Mouse (Mus musculus): ENCODE data around the gene Sys1.

The Sys1 gene

GRCm38 (mm10) chr2:164435216-164436090 is 21.3 kb upstream of the Sys1 start:
- no peak for DNase-seq (ENCODE audit: low spot score)

GRCm38 (mm10) chr2:164436215-164436913 is 20.4 kb upstream of the Sys1 start:
- no peak for DNase-seq (ENCODE audit: low spot score)

- no peak for DNase-seq (ENCODE audit: low spot score)
Observed at GRCm38 (mm10) chr2:164436961-164437360, 19.8 kb upstream of the Sys1 start.

GRCm38 (mm10) chr2:164437710-164438109 is 19.1 kb upstream of the Sys1 start:
- DNase-seq (ENCODE audit: low spot score): no peak

GRCm38 (mm10) chr2:164438257-164438656 is 18.5 kb upstream of the Sys1 start:
- no peak for DNase-seq (ENCODE audit: low spot score)

GRCm38 (mm10) chr2:164439001-164439421 is 17.8 kb upstream of the Sys1 start:
- DNase-seq (ENCODE audit: low spot score): no peak

- no peak for DNase-seq (ENCODE audit: low spot score)
Observed at GRCm38 (mm10) chr2:164440314-164440713, 16.4 kb upstream of the Sys1 start.

- no peak for DNase-seq (ENCODE audit: low spot score)
Observed at GRCm38 (mm10) chr2:164441155-164441554, 15.6 kb upstream of the Sys1 start.

GRCm38 (mm10) chr2:164441731-164442130 is 15.0 kb upstream of the Sys1 start:
- no peak for DNase-seq (ENCODE audit: low spot score)

- DNase-seq (ENCODE audit: low spot score): no peak
Observed at GRCm38 (mm10) chr2:164442315-164443050, 14.3 kb upstream of the Sys1 start.

GRCm38 (mm10) chr2:164443051-164443437 is 13.7 kb upstream of the Sys1 start:
- DNase-seq (ENCODE audit: low spot score): no peak

GRCm38 (mm10) chr2:164443460-164444000 is 13.2 kb upstream of the Sys1 start, which contains the start of gene Sdc4:
Gene Sdc4 (minus strand): TSS chr2:164443887.
- no peak for DNase-seq (ENCODE audit: low spot score)

GRCm38 (mm10) chr2:164444701-164445100 is 12.1 kb upstream of the Sys1 start:
- DNase-seq (ENCODE audit: low spot score): no peak

- DNase-seq (ENCODE audit: low spot score): no peak
Observed at GRCm38 (mm10) chr2:164445399-164446085, 11.2 kb upstream of the Sys1 start.

- DNase-seq (ENCODE audit: low spot score): no peak
Observed at GRCm38 (mm10) chr2:164446086-164446469, 10.7 kb upstream of the Sys1 start.

GRCm38 (mm10) chr2:164448140-164448539 is 8.6 kb upstream of the Sys1 start:
- no peak for DNase-seq (ENCODE audit: low spot score)

GRCm38 (mm10) chr2:164448921-164449320 is 7.8 kb upstream of the Sys1 start:
- no peak for DNase-seq (ENCODE audit: low spot score)

GRCm38 (mm10) chr2:164449341-164450042 is 7.3 kb upstream of the Sys1 start:
- no peak for DNase-seq (ENCODE audit: low spot score)

GRCm38 (mm10) chr2:164452000-164452676 is 4.6 kb upstream of the Sys1 start:
- DNase-seq (ENCODE audit: low spot score): no peak

- DNase-seq (ENCODE audit: low spot score): no peak
Observed at GRCm38 (mm10) chr2:164453047-164453757, 3.6 kb upstream of the Sys1 start.
